Mouse (Mus musculus) mouse embryonic stem cell (cell line): ENCODE measurements around the gene Pcdh7.

ENCODE experiments used
- in situ Hi-C, 2 experiments: fragments of 300-500 bp; cut with MboI; formaldehyde crosslinking; loops; 1 replicate in 1 of 2; 3 replicates in 1 of 2; pipeline ENCODE4 v1.14.3; 2019 to 2020; ENCODE audit warnings: low sequenced_read_pairs in 2 of 2, low pct_unique_long_range_greater_than_20kb in 1 of 2, mixed read lengths in 1 of 2; ENCODE audit not compliant: unreplicated experiment in 1 of 2

Pcdh7 gene

GRCm38 (mm10) chr5:57743956-57744661 lies 26.3 kb downstream of the Pcdh7 start:
- in situ Hi-C loops, result no loop called here

GRCm38 (mm10) chr5:57745879-57746278 lies 28.1 kb downstream of the Pcdh7 start:
- in situ Hi-C loops, result no loop called here

- in situ Hi-C loops, result no loop called here
Measured at GRCm38 (mm10) chr5:57750320-57750719, 32.6 kb downstream of the Pcdh7 start.

GRCm38 (mm10) chr5:57755791-57756190 lies 38.0 kb downstream of the Pcdh7 start:
- in situ Hi-C loops, result no loop called here

- in situ Hi-C loops, result no loop called here
Measured at GRCm38 (mm10) chr5:57756726-57757424, 39.1 kb downstream of the Pcdh7 start.

- in situ Hi-C loops, result no loop called here
Measured at GRCm38 (mm10) chr5:57757436-57757898, 39.7 kb downstream of the Pcdh7 start.

GRCm38 (mm10) chr5:57758968-57759367 lies 41.2 kb downstream of the Pcdh7 start:
- in situ Hi-C loops, result no loop called here

GRCm38 (mm10) chr5:57760069-57761063 lies 42.6 kb downstream of the Pcdh7 start:
- in situ Hi-C loops, result no loop called here

- in situ Hi-C loops, result no loop called here
Measured at GRCm38 (mm10) chr5:57765356-57765755, 47.6 kb downstream of the Pcdh7 start.

GRCm38 (mm10) chr5:57767346-57767745 lies 49.6 kb downstream of the Pcdh7 start:
- in situ Hi-C loops, result no loop called here

- in situ Hi-C loops, result no loop called here
Measured at GRCm38 (mm10) chr5:57768469-57769022, 50.8 kb downstream of the Pcdh7 start.

GRCm38 (mm10) chr5:57769644-57770043 lies 51.9 kb downstream of the Pcdh7 start:
- in situ Hi-C loops, result no loop called here

GRCm38 (mm10) chr5:57770364-57770763 lies 52.6 kb downstream of the Pcdh7 start:
- in situ Hi-C loops, result no loop called here

- in situ Hi-C loops, result no loop called here
Measured at GRCm38 (mm10) chr5:57771122-57771521, 53.4 kb downstream of the Pcdh7 start.

- in situ Hi-C loops, result no loop called here
Measured at GRCm38 (mm10) chr5:57772711-57773110, 54.9 kb downstream of the Pcdh7 start.

GRCm38 (mm10) chr5:57774496-57774895 lies 56.7 kb downstream of the Pcdh7 start:
- in situ Hi-C loops, result no loop called here

GRCm38 (mm10) chr5:57778093-57778492 lies 60.3 kb downstream of the Pcdh7 start:
- in situ Hi-C loops, result no loop called here

- in situ Hi-C loops, result no loop called here
Measured at GRCm38 (mm10) chr5:57779951-57780350, 62.2 kb downstream of the Pcdh7 start.

- in situ Hi-C loops, result no loop called here
Measured at GRCm38 (mm10) chr5:57780574-57780973, 62.8 kb downstream of the Pcdh7 start.
